Mouse (Mus musculus): ENCODE measurements around the gene Rpa2. TPM values are rescaled to one million over a fixed set of nuclear protein-coding genes. Genes with fewer than 3 reads are reported as not detected.
"Not testable (repeated sequence)": the region's sequence is repeated elsewhere in the genome, so short reads cannot be mapped to it uniquely, and the experiment has no call there.

Gene Rpa2
- polyA plus RNA-seq, 1 experiment from 2014 or later, result 126 TPM

DNA sequence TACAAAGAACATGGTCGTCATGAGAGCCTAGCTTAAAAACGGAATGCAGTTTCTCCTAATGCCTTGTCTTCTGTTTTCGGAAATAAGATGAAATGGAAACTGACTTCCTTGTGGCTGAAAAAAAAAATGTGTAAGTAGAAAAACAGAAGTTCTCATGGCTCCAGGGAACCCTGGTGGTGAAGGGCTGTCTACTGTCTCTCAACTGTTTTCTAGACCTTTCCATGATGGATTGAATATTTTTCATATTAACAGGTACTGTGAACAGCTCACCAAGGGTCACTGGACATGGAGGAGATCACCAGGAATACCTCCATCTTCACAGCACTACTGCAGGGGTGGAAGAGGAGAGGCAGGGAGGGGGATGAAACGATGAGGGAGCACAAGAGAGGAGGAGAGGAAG, 29.9 kb downstream of the Rpa2 start:
- Histone ChIP-seq H3K9ac (no peak overlapping the region), H3K4me3 (no peak overlapping the region), H3K36me3 (no peaks in the 10 kb centered on the region), H3K27me3 (peaks cover 38% of the 10 kb centered on the region), H3K4me2 (replicated peaks) (no peak overlapping the region), H3K9me3 (no peaks in the 10 kb centered on the region), H3K4me1 (no peaks in the 10 kb centered on the region), H3K27ac (no peak overlapping the region)
- no peak for ATAC-seq (ENCODE audit: low FRiP score, low read depth)
- 76% methylated on average over 4 of the region's 4 CpGs for WGBS

GRCm38 (mm10) chr4:132798666-132799065, 30.5 kb downstream of the Rpa2 start:
- not testable (repeated sequence) for H3K4me1 ChIP-seq; H3K36me3 ChIP-seq; H3K27ac ChIP-seq; H3K9ac ChIP-seq; H3K4me2 ChIP-seq (replicated peaks); H3K9me3 ChIP-seq; H3K4me3 ChIP-seq; ATAC-seq (ENCODE audit: low FRiP score, low read depth)
- peaks cover 38% of the 10 kb centered on the region for H3K27me3 ChIP-seq
- 84% methylated on average over 3 of the region's 3 CpGs for WGBS

DNA sequence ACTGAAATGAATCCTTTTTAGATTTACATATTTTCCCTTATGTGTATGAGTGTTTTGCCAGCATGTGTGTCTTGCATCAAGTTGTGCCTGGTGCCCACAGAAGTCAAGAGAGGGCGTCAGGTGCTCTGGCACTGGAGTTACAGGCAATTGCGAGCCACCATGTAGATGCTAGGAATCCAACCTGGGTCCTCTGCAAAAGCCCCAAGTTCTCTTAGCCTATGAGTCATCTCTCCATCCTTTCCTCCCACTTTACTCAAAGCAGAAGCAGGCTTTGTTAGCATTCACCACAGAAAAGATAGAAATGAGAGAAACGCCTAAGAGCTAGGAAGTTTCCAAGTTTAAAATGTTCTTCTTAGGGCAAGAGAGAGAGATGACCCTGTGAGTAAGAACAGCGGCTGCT, 31.7 kb downstream of the Rpa2 start:
- Histone ChIP-seq H3K4me3 (no peak overlapping the region), H3K4me1 (no peaks in the 10 kb centered on the region), H3K36me3 (no peaks in the 10 kb centered on the region), H3K9ac (no peak overlapping the region), H3K27ac (no peak overlapping the region), H3K9me3 (no peaks in the 10 kb centered on the region), H3K27me3 (peaks cover 26% of the 10 kb centered on the region), H3K4me2 (replicated peaks) (no peak overlapping the region)
- no peak for ATAC-seq (ENCODE audit: low FRiP score, low read depth)
- WGBS, result 88% methylated on average over 4 of the region's 4 CpGs

GRCm38 (mm10) chr4:132801176-132802077, 33.3 kb downstream of the Rpa2 start:
- no peaks in the 10 kb centered on the region for H3K4me1 ChIP-seq
- no peak overlapping the region for H3K4me2 ChIP-seq (replicated peaks)
- H3K4me3 ChIP-seq, result no peak overlapping the region
- H3K9ac ChIP-seq, result no peak overlapping the region
- no peak overlapping the region for H3K27ac ChIP-seq
- no peak for ATAC-seq (ENCODE audit: low FRiP score, low read depth)
- no peaks in the 10 kb centered on the region for H3K36me3 ChIP-seq
- no peaks in the 10 kb centered on the region for H3K9me3 ChIP-seq
- peaks cover 10% of the 10 kb centered on the region; the same call in 1 of the 2 replicates for H3K27me3 ChIP-seq
- 84% methylated on average over 18 of the region's 18 CpGs for WGBS

GRCm38 (mm10) chr4:132802171-132802637, 34.1 kb downstream of the Rpa2 start:
- 58% methylated on average over 16 of the region's 16 CpGs for WGBS
- Histone ChIP-seq H3K4me1 (no peaks in the 10 kb centered on the region), H3K9ac (no peak overlapping the region), H3K36me3 (no peaks in the 10 kb centered on the region), H3K27ac (no peak overlapping the region), H3K4me3 (no peak overlapping the region), H3K27me3 (peaks cover 5% of the 10 kb centered on the region; the same call in 1 of the 2 replicates), H3K4me2 (replicated peaks) (no peak overlapping the region), H3K9me3 (no peaks in the 10 kb centered on the region)
- no peak for ATAC-seq (ENCODE audit: low FRiP score, low read depth)

- 89% methylated on average over 5 of the region's 5 CpGs for WGBS
- no peak overlapping the region for H3K27ac ChIP-seq
- H3K9ac ChIP-seq, result no peak overlapping the region
- no peaks in the 10 kb centered on the region for H3K9me3 ChIP-seq
- no peaks in the 10 kb centered on the region for H3K4me1 ChIP-seq
- no peak overlapping the region for H3K4me3 ChIP-seq
- H3K36me3 ChIP-seq, result no peaks in the 10 kb centered on the region
- H3K27me3 ChIP-seq, result no peaks in the 10 kb centered on the region
- no peak for ATAC-seq (ENCODE audit: low FRiP score, low read depth)
- no peak overlapping the region for H3K4me2 ChIP-seq (replicated peaks)
These were observed 35.1 kb downstream of the Rpa2 start for GRCm38 (mm10) chr4:132803212-132803611.

DNA sequence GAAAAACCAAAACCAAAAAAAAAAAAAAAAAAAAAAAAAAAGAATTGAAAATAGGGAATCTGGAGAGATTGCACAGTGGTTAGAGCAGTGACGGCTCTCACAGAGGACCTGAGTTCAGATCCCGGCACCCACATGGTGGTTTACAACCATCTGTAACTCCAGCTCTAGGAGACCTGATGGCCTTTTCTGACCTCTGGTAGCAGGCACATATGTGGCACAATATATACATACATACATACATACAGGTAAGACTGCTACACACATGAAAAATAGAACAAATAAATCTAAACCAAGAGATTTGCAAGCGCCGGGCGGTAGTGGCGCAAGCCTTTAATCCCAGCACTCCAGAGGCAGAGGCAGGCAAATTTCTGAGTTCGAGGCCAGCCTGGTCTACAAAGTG, 35.7 kb downstream of the Rpa2 start:
- WGBS, result 98% methylated on average over 7 of the region's 7 CpGs
- ATAC-seq (ENCODE audit: low FRiP score, low read depth), result no peak
- Histone ChIP-seq H3K9ac (no peak overlapping the region), H3K36me3 (no peaks in the 10 kb centered on the region), H3K9me3 (no peaks in the 10 kb centered on the region), H3K27me3 (no peaks in the 10 kb centered on the region), H3K4me1 (no peaks in the 10 kb centered on the region), H3K27ac (no peak overlapping the region), H3K4me2 (replicated peaks) (no peak overlapping the region), H3K4me3 (no peak overlapping the region)

GRCm38 (mm10) chr4:132804331-132804730, 36.2 kb downstream of the Rpa2 start:
- H3K4me2 ChIP-seq (replicated peaks), result no peak overlapping the region
- ATAC-seq (ENCODE audit: low FRiP score, low read depth), result no peak
- H3K9me3 ChIP-seq, result no peaks in the 10 kb centered on the region
- H3K4me3 ChIP-seq, result no peak overlapping the region
- WGBS, result 85% methylated on average over 6 of the region's 6 CpGs
- no peak overlapping the region for H3K9ac ChIP-seq
- H3K4me1 ChIP-seq, result no peaks in the 10 kb centered on the region
- H3K27me3 ChIP-seq, result no peaks in the 10 kb centered on the region
- no peaks in the 10 kb centered on the region for H3K36me3 ChIP-seq
- no peak overlapping the region for H3K27ac ChIP-seq

DNA sequence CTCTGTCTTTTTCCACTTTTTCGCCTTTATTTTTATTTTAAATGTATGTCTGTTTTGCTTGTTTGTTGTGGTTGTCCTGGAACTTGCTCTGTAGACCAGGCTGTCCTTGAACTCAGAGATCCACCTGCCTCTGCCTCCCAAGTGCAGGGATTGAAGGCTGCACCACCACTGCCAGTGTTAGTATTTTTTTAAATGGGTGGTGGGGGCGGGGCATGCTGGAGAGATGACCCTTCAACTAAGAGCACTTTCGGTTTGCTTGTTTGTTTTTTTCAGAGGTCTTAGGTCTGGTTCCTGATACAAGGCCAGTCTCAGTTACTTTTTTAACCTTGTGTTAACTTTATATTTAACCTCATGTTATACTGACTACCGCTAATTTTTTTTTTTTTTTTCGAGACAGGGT, 37.0 kb downstream of the Rpa2 start:
- H3K4me1 ChIP-seq, result no peaks in the 10 kb centered on the region
- 78% methylated on average over 5 of the region's 5 CpGs for WGBS
- no peaks in the 10 kb centered on the region for H3K36me3 ChIP-seq

DNA sequence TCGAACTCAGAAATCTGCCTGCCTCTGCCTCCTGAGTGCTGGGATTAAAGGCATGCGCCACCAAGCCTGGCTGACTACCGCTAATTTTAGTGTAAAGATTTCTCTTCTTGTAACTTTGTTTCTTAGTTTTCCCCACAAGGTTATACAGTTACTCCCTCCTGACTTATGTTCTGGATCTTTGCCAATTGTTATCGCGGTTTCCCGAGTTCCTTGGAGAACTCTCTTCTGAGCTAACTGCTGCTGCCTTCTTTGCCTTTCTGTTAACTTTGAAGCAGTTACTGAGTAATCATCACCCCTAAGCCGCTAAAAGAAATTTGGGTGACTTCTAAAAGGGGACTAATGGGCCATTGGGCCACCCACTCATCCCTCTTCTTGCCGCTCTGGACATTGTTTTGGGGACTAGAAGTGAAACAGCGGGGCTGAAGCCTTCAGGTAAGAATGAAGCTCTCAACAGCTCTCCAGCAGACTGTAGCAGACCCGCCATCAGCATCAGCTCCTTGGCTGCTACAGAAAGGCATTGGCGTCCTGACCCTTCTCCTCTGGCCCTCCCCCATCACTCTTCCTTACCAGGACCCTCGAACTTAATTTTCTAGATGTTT, 37.6 kb downstream of the Rpa2 start:
- Histone ChIP-seq H3K4me2 (replicated peaks) (no peak overlapping the region), H3K9me3 (0 out of 2 replicates have a peak, but pooled peaks cover 3% of the 10 kb centered on the region), H3K4me3 (no peak overlapping the region), H3K9ac (no peak overlapping the region), H3K4me1 (no peaks in the 10 kb centered on the region), H3K27me3 (no peaks in the 10 kb centered on the region), H3K27ac (no peak overlapping the region), H3K36me3 (no peaks in the 10 kb centered on the region)
- 85% methylated on average over 12 of the region's 12 CpGs for WGBS
- no peak for ATAC-seq (ENCODE audit: low FRiP score, low read depth)

More for the DNA sequence above, 37.0 kb downstream of the Rpa2 start:
- ATAC-seq (ENCODE audit: low FRiP score, low read depth), result no peak
- no peak overlapping the region for H3K4me2 ChIP-seq (replicated peaks)
- H3K4me3 ChIP-seq, result no peak overlapping the region
- H3K9me3 ChIP-seq, result no peaks in the 10 kb centered on the region
- no peaks in the 10 kb centered on the region for H3K27me3 ChIP-seq
- no peak overlapping the region for H3K9ac ChIP-seq
- no peak overlapping the region for H3K27ac ChIP-seq

DNA sequence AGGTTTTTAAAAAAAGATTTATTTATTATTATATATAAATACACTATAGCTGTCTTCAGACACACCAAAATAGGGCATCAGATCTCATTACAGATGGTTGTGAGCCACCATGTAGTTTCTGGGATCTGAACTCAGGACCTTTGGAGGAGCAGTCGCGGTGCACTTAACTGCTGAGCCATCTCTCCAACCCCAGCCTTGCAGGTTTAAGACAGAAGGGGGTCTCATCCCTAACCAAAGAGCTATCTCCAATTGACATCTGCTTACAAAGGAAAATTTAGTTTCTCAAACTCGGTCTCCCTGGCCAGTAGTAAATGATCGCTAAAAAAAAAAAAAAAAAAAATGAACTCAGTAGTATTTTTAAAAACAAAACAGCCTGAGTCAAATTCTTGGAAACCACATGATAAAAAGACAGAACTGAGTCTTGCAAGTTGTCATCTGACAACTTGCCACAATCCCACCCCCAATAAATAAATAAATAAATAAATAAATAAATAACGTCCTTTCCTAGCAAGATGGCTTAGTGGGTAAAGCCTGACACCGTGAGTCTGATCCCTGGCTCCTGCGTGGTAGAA, 38.6 kb downstream of the Rpa2 start:
- no peaks in the 10 kb centered on the region for H3K27me3 ChIP-seq
- no peak overlapping the region for H3K9ac ChIP-seq
- no peak for ATAC-seq (ENCODE audit: low FRiP score, low read depth)
- WGBS, result 87% methylated on average over 7 of the region's 7 CpGs
- H3K4me3 ChIP-seq, result no peak overlapping the region
- H3K27ac ChIP-seq, result no peak overlapping the region
- no peaks in the 10 kb centered on the region for H3K4me1 ChIP-seq
- no peaks in the 10 kb centered on the region for H3K36me3 ChIP-seq
- no peak overlapping the region for H3K4me2 ChIP-seq (replicated peaks)
- H3K9me3 ChIP-seq, result peaks cover 11% of the 10 kb centered on the region; the same call in 1 of the 2 replicates

Measured in limb, embryonic 13.5 days (tissue).